8 mouse cellular contexts compared by ENCODE assay signal in genomic region chr16:17222197-17222596, GRCm38 (mm10). TPM values are rescaled to one million over a fixed set of nuclear protein-coding genes. Genes with fewer than 3 reads are reported as not detected.
DNase-seq lines count a peak whose midpoint lies in the region; ATAC-seq and TF ChIP-seq lines count a peak whose summit lies in the region.

No protein-coding gene starts in this region.

- no peaks in the 10 kb centered on the region for H3K9me3 ChIP-seq in embryonic facial prominence, embryonic 11.5 days (replicated peaks; ENCODE audit: control insufficient read depth, low read length)
- H3K9me3 ChIP-seq in intestine, postnatal 0 days (ENCODE audit: control insufficient read depth): no peaks in the 10 kb centered on the region

- no peaks in the 10 kb centered on the region for H3K4me1 ChIP-seq in embryonic facial prominence, embryonic 11.5 days (ENCODE audit: control insufficient read depth, insufficient read depth, low read length)
- H3K4me1 ChIP-seq in intestine, postnatal 0 days (replicated peaks; ENCODE audit: control insufficient read depth, insufficient read depth, low read length): no peaks in the 10 kb centered on the region

- no peak overlapping the region for H3K4me2 ChIP-seq in embryonic facial prominence, embryonic 11.5 days (ENCODE audit: low read depth, low read length)
- no peak overlapping the region for H3K4me2 ChIP-seq in intestine, postnatal 0 days (replicated peaks; ENCODE audit: low read depth)

- peak; percentile 100 for ATAC-seq in embryonic facial prominence, embryonic 11.5 days (replicated peaks; ENCODE audit: insufficient number of reproducible peaks, low FRiP score, low TSS enrichment, low read depth)
- peak; percentile 100 for ATAC-seq in intestine, postnatal 0 days

- TF ChIP-seq CTCF in intestine, postnatal 0 days (IDR thresholded peaks at IDR 0.05; ENCODE audit: low read depth): no peak

- no peak overlapping the region for H3K27ac ChIP-seq in embryonic facial prominence, embryonic 11.5 days (replicated peaks; ENCODE audit: low read depth, low read length)
- H3K27ac ChIP-seq in intestine, postnatal 0 days (ENCODE audit: low read depth, low read length): no peak overlapping the region

- intact Hi-C loops in left cerebral cortex, postnatal 25 days (cut with DNase I): no loop called here

- H3K27me3 ChIP-seq in embryonic facial prominence, embryonic 11.5 days (ENCODE audit: control insufficient read depth, insufficient read depth, low read length): no peaks in the 10 kb centered on the region; the same call in 1 of the 2 replicates
- no peaks in the 10 kb centered on the region for H3K27me3 ChIP-seq in intestine, postnatal 0 days (replicated peaks; ENCODE audit: control insufficient read depth, insufficient read depth, low read length)

- DNase-seq in adrenal gland, adult 18-20 months (ENCODE audit: low spot score in 2 of 2): peak; percentile 100
- peak; percentile 96 for DNase-seq in embryonic facial prominence, embryonic 11.5 days (ENCODE audit: low spot score)
- peak; percentile 91 to 99 for DNase-seq in heart, adult 18-20 months
- peak; percentile 96 to 97 for DNase-seq in left cerebral cortex, postnatal 25 days (ENCODE audit: low spot score in 2 of 2)
- DNase-seq in mesoderm, embryonic 11.5 days (ENCODE audit: low read depth, low spot score): peak; percentile 97
- peak; percentile 81 to 92 for DNase-seq in right cerebral cortex, postnatal 36 days (ENCODE audit: low spot score in 2 of 2)
- peak; percentile 94 to 100 for DNase-seq in urinary bladder, postnatal 4 days (ENCODE audit: low spot score in 2 of 2)

- H3K4me3 ChIP-seq in embryonic facial prominence, embryonic 11.5 days (ENCODE audit: low read depth, low read length): no peak overlapping the region
- H3K4me3 ChIP-seq in intestine, postnatal 0 days (ENCODE audit: low read depth, low read length): no peak overlapping the region

- 36% methylated on average over 25 of the region's 25 CpGs for WGBS in embryonic facial prominence, embryonic 11.5 days
- WGBS in intestine, postnatal 0 days: 46% methylated on average over 25 of the region's 25 CpGs

- no peak overlapping the region for H3K9ac ChIP-seq in embryonic facial prominence, embryonic 11.5 days (replicated peaks; ENCODE audit: low read length)
- H3K9ac ChIP-seq in intestine, postnatal 0 days (ENCODE audit: low read depth, low read length): no peak overlapping the region

- H3K36me3 ChIP-seq in embryonic facial prominence, embryonic 11.5 days (replicated peaks; ENCODE audit: control insufficient read depth, insufficient read depth, low read depth, low read length): no peaks in the 10 kb centered on the region
- H3K36me3 ChIP-seq in intestine, postnatal 0 days (ENCODE audit: control insufficient read depth, insufficient read depth): no peaks in the 10 kb centered on the region

RNA-seq across cellular contexts. Expression of gene Hic2, which starts 11.2 kb away (rescaled TPM):
- 1 to 10 TPM; 2.1 to 2.2 TPM for total RNA-seq in adrenal gland, adult 18-20 months (2021)
- polyA plus RNA-seq in embryonic facial prominence, embryonic 11.5 days (2014; fragmentation: Nextera tagmentation; extraction: Ambion mirVana): 6.1 and 7.8 TPM in 2 replicates
- total RNA-seq in heart, adult 18-20 months (2021): 1 to 10 TPM; 1.3 to 1.5 TPM
- polyA plus RNA-seq in intestine, postnatal 0 days (2015; fragmentation: Nextera tagmentation; extraction: Ambion mirVana): 1.4 and 1.9 TPM in 2 replicates
- total RNA-seq in left cerebral cortex, postnatal 25 days (2021): 1 to 10 TPM; 4.2 to 4.4 TPM

RNA-seq across cellular contexts. Expression of gene Rimbp3, which starts 13.8 kb away (rescaled TPM):
- under 1 TPM in 1 of 2 experiments, not detected in 1; 0.06 TPM for total RNA-seq in adrenal gland, adult 18-20 months (2021)
- polyA plus RNA-seq in embryonic facial prominence, embryonic 11.5 days (2014; fragmentation: Nextera tagmentation; extraction: Ambion mirVana): 0.41 and 0.47 TPM in 2 replicates
- under 1 TPM; 0.07 to 0.26 TPM for total RNA-seq in heart, adult 18-20 months (2021)
- 0.14 and 0.21 TPM in 2 replicates for polyA plus RNA-seq in intestine, postnatal 0 days (2015; fragmentation: Nextera tagmentation; extraction: Ambion mirVana)
- 1 to 10 TPM; 1.1 to 2.3 TPM for total RNA-seq in left cerebral cortex, postnatal 25 days (2021)

RNA-seq across cellular contexts. Expression of gene Ube2l3, which starts 19.7 kb away (rescaled TPM):
- total RNA-seq in adrenal gland, adult 18-20 months (2021): 100 to 1,000 TPM; 186 to 220 TPM
- polyA plus RNA-seq in embryonic facial prominence, embryonic 11.5 days (2014; fragmentation: Nextera tagmentation; extraction: Ambion mirVana): 425 and 458 TPM in 2 replicates
- 100 to 1,000 TPM; 116 to 120 TPM for total RNA-seq in heart, adult 18-20 months (2021)
- polyA plus RNA-seq in intestine, postnatal 0 days (2015; fragmentation: Nextera tagmentation; extraction: Ambion mirVana): 294 and 319 TPM in 2 replicates
- 100 to 1,000 TPM; 138 to 158 TPM for total RNA-seq in left cerebral cortex, postnatal 25 days (2021)

RNA-seq across cellular contexts. Expression of gene Tmem191c, which starts 53.7 kb away (rescaled TPM):
- 10 to 100 TPM in 1 of 2 experiments, 1 to 10 TPM in 1; 8.1 to 16.6 TPM for total RNA-seq in adrenal gland, adult 18-20 months (2021)
- 4.0 and 5.2 TPM in 2 replicates for polyA plus RNA-seq in embryonic facial prominence, embryonic 11.5 days (2014; fragmentation: Nextera tagmentation; extraction: Ambion mirVana)
- total RNA-seq in heart, adult 18-20 months (2021): 1 to 10 TPM; 1.2 to 1.6 TPM
- polyA plus RNA-seq in intestine, postnatal 0 days (2015; fragmentation: Nextera tagmentation; extraction: Ambion mirVana): 4.8 and 7.2 TPM in 2 replicates
- 100 to 1,000 TPM in 1 of 2 experiments, 10 to 100 TPM in 1; 99.2 to 116 TPM for total RNA-seq in left cerebral cortex, postnatal 25 days (2021)
